In the genomic region with DNA sequence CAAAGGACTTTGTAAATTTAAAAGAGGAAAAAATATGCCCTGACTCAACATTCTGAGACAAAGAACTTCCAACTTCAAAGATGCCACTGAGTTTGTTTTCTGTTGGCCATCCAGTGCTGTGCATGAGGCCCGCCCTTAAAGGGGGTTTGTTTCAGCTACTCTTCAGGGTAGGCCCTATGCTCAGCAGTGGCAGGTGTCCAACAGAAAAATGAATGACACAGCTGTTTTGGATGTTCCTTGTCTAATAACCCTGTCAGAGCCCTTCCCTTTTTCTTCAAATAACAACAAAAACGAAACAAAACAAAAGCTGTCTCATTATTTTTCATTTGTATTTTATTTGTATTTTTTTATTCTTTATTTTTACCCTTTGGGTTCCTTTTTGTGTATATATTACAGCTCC, we compare ENCODE assay signal across 11 mouse cellular contexts.
A peak's percentile ranks its signal among the peaks of the same experiment; 100 is the strongest.
DNase-seq lines count a peak whose midpoint lies in the region; ATAC-seq lines count a peak whose summit lies in the region.
"Had no signal": no experiment of that assay in that cellular context is flagged by ENCODE, and none has a peak within 500 bp of the region (broad histone marks: within the 10 kb centered on the region; RNA-seq: fewer than 3 reads in every experiment).

No protein-coding gene starts in this region.

- DNase-seq in A20 (ENCODE audit: low read depth, low spot score) (peak; percentile 12), NIH3T3 (ENCODE audit: low read depth) (peak; percentile 5), liver (peak; percentile 45)
- no peak for DNase-seq in gastrocnemius, postnatal 25 days
- DNase-seq in adrenal gland, postnatal 25 days: no peak
- DNase-seq in cerebellum, adult 9-11 months: no peak
- DNase-seq: cerebellum, postnatal 10 days; gastrocnemius, postnatal 10 days had no signal

- ATAC-seq in megakaryocyte, adult 5-6 weeks (ENCODE audit: poor library complexity, severe bottlenecking): peak; percentile 43; the same call in 1 of the 2 replicates
- ATAC-seq in cerebellum, adult (ENCODE audit: insufficient number of reproducible peaks, low FRiP score, low TSS enrichment): no peak
- ATAC-seq: Patski had no signal

Comparison
In these comparisons a context has a peak if more than half of its experiments do, and no peak if none do; other contexts are left out.
1. DNase-seq: peak in A20 (single experiment), NIH3T3 (single experiment) and liver (single experiment); none in gastrocnemius, postnatal 25 days (single experiment), adrenal gland, postnatal 25 days (single experiment) and cerebellum, adult 9-11 months (single experiment).